Mouse (Mus musculus): ENCODE measurements around the gene Pde4c. TPM values are rescaled to one million over a fixed set of nuclear protein-coding genes. Genes with fewer than 3 reads are reported as not detected.

The Pde4c gene
- under 1 TPM; 0.62 to 0.80 TPM for total RNA-seq (2023)

DNA sequence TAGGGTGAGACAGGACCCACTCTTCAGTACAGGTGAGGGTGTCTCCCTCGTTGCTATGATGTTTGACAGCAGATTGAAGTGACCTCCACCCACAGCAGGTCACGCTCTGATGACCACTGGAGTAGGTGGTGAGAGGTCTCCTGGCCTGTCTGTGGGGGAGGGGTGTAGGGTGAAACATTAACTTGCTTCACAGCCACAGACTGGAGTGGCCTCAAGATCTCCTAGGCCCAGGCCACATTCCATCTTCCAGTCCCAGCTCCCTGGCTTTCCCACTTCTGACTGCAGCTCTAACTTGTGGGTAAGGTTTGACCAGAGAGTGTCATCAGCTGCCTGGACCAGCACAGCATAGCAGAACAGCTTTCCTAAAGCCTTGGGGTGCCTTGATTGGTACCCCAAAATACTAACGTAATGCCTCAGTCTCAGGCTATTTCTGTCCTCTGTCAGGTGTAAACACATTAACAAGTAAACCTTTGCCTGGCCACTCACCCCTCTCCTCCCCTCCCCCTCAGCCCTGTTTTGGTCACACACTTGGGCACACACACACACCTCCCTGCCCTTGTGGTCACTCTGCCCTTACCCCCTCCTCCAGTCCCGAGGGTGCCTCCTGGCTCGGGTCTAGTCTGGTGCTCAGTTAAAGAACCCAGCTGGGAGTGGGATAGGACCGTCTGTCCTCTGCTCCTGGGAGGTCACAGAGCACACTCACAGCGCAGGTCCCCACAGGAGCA is at the start of gene Pde4c:
Gene Pde4c (plus strand): TSS at position 235 of the 725 bp plus-strand sequence.

DNA sequence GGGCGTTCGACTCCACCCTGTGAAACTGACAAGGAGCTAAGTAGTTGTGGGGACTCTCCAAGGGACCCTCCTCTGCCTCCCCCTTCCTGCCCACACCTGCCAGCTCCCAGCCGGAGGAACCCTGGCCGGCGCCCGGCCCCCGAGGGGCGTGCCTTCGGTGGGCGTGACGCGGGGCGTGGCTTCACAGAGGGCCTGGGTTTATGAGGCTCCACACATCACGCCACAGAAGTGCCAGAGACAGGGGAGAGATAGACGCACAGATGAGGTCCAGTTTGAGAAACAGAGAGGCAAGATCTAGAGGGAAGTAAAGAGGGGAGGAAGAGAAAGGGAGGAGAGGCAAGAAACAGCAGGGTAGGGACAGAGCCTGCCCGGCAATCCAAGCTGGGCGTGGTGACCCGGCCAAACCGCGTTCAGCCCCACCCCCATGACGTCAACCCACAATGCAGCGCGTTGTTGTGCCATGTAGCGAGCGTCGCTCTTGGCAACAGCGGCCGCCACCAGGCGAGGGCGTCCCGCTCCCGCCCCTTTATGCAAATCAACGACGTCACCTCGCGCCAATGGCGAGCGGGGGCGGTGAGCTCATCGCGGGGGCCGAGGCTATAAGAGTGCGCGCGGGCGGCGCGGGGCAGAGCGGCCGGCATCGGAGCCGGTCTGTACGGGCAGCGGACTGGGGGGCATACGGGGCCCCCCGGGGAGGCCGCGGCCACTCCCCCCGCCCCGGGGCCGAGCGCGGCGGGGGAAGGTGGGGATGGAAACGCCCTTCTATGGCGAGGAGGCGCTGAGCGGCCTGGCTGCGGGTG is 25.0 kb upstream of the Pde4c start, which contains the start of gene Jund:
Gene Jund (plus strand): TSS at position 640 of the 800 bp plus-strand sequence.

DNA sequence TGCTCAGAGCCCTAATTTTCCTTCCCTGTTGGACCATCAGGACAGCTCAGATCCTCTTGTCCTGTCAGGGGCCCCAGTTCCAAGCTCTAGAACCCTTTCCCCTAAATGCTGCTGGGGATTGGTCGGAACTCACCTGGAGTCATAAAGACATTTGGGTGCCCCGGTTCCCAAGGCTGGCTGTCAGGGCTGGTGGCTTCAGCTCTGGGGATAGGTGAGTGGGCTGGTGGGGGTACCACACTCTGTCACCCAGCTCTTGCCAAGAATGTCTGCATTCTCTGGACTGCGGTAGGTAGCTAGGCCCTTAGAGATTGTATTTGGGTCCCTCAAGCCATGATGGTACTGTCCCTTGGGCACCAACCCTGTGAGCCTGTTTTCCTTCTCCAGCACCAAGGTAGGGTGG is 20.2 kb upstream of the Pde4c start, which contains the start of gene Iqcn:
Gene Iqcn (plus strand): TSS at position 171 of the 400 bp plus-strand sequence.

DNA sequence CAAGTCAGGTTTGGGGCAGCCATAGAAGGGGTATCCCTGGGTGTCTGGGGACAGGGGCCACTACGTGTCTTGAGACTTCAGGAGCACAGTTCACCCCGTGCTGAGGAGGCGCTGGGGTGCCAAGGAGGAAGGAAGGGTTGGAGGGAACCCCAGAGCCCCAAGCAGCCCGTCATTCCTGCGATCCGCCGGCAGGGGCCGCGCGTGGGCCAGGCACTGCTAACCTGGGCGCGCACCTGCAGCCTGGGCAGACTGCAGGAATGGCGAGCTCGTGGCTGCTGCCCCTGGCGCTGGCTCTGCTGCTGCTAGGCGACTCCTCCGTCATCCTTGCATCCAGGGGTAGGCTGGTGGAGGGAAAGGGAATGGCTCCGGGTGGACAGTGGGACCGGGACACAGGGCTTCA is 5.2 kb upstream of the Pde4c start, which contains the start of gene Gm3336:
Gene Gm3336 (plus strand): TSS at position 247 of the 400 bp plus-strand sequence.

DNA sequence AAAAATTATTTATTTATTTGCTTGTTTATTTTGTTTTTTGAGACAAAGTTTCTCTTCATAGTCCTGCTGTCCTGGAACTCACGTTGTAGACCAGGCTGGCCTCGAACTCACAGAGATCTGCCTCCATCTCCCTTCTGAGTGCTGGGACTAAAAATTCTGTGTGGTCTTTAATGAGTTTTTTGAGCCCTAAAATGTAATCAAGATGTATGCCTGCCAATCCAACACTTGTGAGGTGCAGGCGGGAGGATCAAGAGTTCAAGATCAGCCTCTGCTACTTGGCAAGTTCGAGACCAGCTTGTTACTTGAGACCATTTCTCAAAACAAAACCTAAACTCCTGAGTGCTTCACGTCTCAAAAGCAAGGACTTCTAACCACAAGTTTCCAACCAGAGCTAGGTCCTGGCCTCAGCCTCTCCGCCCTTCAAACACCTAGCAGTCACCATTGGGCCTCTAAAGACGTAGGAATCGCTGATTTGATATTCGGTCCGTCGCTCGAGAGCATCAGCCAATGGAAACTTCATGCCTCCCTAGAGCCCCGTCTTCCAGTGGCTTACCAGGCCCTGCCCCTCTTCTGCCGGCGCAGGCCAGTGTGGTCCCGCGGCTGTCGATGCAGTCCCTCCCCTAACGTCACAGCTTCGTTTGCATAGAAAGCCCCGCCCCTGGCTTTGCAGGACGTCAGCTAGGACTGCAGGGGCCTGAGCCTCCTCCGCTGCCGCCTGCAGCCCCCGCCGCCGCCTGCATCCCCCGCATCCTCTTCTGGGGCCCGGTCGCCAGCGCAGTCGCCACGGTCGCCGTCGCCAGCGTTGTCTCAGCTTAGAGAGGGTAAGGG is 30.7 kb downstream of the Pde4c start, which contains the start of gene Rab3a:
Gene Rab3a (plus strand): TSS at position 637 of the 828 bp plus-strand sequence.

GRCm38 (mm10) chr8:70760775-70761406 is 37.4 kb downstream of the Pde4c start, which contains the start of gene Mpv17l2:
Gene Mpv17l2 (minus strand): TSS chr8:70760946.

DNA sequence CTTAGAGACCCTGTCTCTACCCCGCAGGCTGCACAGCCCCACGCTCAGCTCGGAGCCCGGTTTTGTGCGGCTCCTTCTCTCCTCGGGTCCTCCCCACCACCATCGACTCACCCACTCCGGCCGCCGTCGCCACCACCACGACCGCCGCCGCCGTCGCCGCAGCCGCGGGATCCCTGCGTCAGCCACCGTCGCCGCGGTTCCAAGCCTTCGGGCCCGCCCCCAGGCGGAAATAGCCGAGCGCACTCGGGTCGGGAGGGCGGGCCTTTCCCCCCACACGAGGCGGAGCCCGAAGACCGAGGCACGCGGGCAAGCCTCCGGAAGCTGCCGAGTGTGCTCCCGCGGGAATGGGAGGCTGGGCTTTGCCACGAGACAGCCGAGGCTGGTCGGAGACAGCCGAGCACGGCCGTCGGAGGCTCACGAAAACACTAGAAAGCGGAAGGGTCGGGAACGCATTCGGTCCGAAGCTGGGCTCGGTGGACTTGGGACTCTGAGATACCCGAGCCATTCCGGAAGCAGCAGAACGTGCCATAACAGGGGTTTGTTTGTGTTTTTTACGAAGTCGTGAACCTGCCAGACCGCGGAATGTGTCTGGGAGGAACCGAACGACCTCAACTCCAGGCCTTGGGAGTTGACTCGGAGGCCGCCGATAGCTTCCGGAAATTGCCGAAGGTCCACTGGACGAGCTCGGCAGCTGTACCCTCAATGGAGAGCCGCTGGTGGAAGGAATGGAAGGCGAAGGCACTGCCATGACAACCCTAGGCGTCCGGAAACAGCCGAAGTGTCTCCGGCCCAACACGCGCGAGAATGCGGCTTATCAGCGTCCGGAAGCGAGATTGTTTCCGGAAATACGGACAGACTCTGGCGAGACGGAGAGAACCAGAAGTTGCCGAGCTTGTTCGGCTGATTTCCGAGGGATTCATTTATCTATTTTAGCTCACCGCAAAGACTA is 53.2 kb downstream of the Pde4c start, which contains the start of gene Pik3r2:
Gene Pik3r2 (minus strand): TSS at position 218 of the 949 bp plus-strand sequence.

Other genes with a start within 250 kb of the Pde4c start
- 1 to 10 TPM; 2.8 to 3.1 TPM for gene Klhl26, start 246.8 kb upstream of the Pde4c start, total RNA-seq (2023)
- gene Tmem59l, start 236.4 kb upstream of the Pde4c start, total RNA-seq (2023), result not detected
- gene Crlf1, start 230.6 kb upstream of the Pde4c start, total RNA-seq (2023), result not detected
- 10 to 100 TPM; 34.2 to 41.7 TPM for gene Rex1bd, start 217.0 kb upstream of the Pde4c start, total RNA-seq (2023)
- 1,000 to 10,000 TPM; 1,079 to 1,154 TPM for gene Uba52, start 212.9 kb upstream of the Pde4c start, total RNA-seq (2023)
- gene Fkbp8, start 196.0 kb upstream of the Pde4c start, total RNA-seq (2023), result 100 to 1,000 TPM; 180 to 195 TPM
- 10 to 100 TPM; 35.5 to 41.3 TPM for gene Kxd1, start 195.8 kb upstream of the Pde4c start, total RNA-seq (2023)
- 10 to 100 TPM; 45.8 to 47.5 TPM for gene Ell, start 184.3 kb upstream of the Pde4c start, total RNA-seq (2023)
- 10 to 100 TPM; 36.3 to 37.9 TPM for gene Isyna1, start 129.3 kb upstream of the Pde4c start, total RNA-seq (2023)
- 10 to 100 TPM; 56.0 to 61.5 TPM for gene Ssbp4, start 114.8 kb upstream of the Pde4c start, total RNA-seq (2023)
- 10 to 100 TPM; 80.6 to 91.2 TPM for gene Lrrc25, start 107.6 kb upstream of the Pde4c start, total RNA-seq (2023)
- under 1 TPM; 0.46 to 0.67 TPM for gene Gdf15, start 91.3 kb upstream of the Pde4c start, total RNA-seq (2023)
- gene Pgpep1, start 63.3 kb upstream of the Pde4c start, total RNA-seq (2023), result 1 to 10 TPM; 2.9 to 3.7 TPM
- 10 to 100 TPM; 45.3 to 47.9 TPM for gene Lsm4, start 50.5 kb upstream of the Pde4c start, total RNA-seq (2023)
- 100 to 1,000 TPM; 528 to 702 TPM for gene Jund, start 24.8 kb upstream of the Pde4c start, total RNA-seq (2023)
- gene Iqcn, start 20.3 kb upstream of the Pde4c start, total RNA-seq (2023), result 1 to 10 TPM; 3.2 to 5.3 TPM
- gene Gm3336, start 5.2 kb upstream of the Pde4c start, total RNA-seq (2023), result under 1 TPM in 1 of 2 experiments, not detected in 1; 0.33 TPM
- gene Rab3a, start 31.0 kb downstream of the Pde4c start, total RNA-seq (2023), result 1 to 10 TPM; 2.4 to 4.8 TPM
- 10 to 100 TPM; 16.8 to 19.4 TPM for gene Mpv17l2, start 37.2 kb downstream of the Pde4c start, total RNA-seq (2023)
- 10 to 100 TPM; 20.1 to 20.5 TPM for gene Pik3r2, start 53.0 kb downstream of the Pde4c start, total RNA-seq (2023)
- 100 to 1,000 TPM; 165 to 179 TPM for gene Mast3, start 81.3 kb downstream of the Pde4c start, total RNA-seq (2023)
- gene Il12rb1, start 84.7 kb downstream of the Pde4c start, total RNA-seq (2023), result 1 to 10 TPM in 1 of 2 experiments, under 1 TPM in 1; 0.31 to 1.4 TPM
- gene Arrdc2, start 116.0 kb downstream of the Pde4c start, total RNA-seq (2023), result 10 to 100 TPM; 11.8 to 12.8 TPM
- under 1 TPM in 1 of 2 experiments, not detected in 1; 0.20 TPM for gene Kcnn1, start 139.5 kb downstream of the Pde4c start, total RNA-seq (2023)
- 10 to 100 TPM; 31.4 to 33.4 TPM for gene Ccdc124, start 150.2 kb downstream of the Pde4c start, total RNA-seq (2023)
- gene Slc5a5, start 169.0 kb downstream of the Pde4c start, total RNA-seq (2023), result not detected
- 1,000 to 10,000 TPM; 1,308 to 1,488 TPM for gene Rpl18a, start 173.7 kb downstream of the Pde4c start, total RNA-seq (2023)
- gene Map1s, start 182.2 kb downstream of the Pde4c start, total RNA-seq (2023), result 10 to 100 TPM; 28.5 to 40.1 TPM

Measured in neutrophil, adult 59 days (primary cell).